Mouse (Mus musculus): ENCODE measurements around the gene 1700022I11Rik. TPM values are rescaled to one million over a fixed set of nuclear protein-coding genes. Genes with fewer than 3 reads are reported as not detected.

1700022I11Rik gene
- polyA plus RNA-seq, 1 experiment from 2014 or later, result 0.56 TPM

DNA sequence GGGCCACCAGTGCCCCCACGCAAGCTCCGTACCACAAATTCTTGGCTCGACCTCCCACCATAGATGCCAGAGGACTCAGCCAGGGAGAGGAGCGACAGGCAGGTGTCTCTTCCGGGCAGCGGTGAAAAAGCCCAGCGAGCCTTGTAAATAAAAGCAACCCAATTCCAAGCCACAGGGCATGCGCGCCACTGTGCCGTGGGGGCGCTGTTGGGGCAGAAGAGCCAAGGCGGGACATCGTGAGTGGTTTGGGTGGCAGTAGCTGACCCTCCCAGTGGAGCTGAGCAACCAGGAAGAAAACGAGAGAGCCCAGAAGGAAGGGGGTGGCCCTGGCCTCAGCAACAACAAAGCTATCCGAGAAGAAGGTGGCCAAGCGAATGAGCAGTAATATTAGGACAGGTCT is 51.5 kb downstream of the 1700022I11Rik start:
- no peak overlapping the region for H3K4me3 ChIP-seq (ENCODE audit: low read depth, low read length)
- ATAC-seq (ENCODE audit: insufficient read depth, low FRiP score, low TSS enrichment) (no peak), DNase-seq (ENCODE audit: low spot score) (no peak)
- H3K9me3 ChIP-seq (ENCODE audit: control insufficient read depth, low read length), result no peaks in the 10 kb centered on the region
- H3K4me1 ChIP-seq (ENCODE audit: control insufficient read depth, insufficient read depth, low read length), result peaks cover 4% of the 10 kb centered on the region; the same call in 1 of the 2 replicates
- WGBS, result 87% methylated on average over 16 of the region's 16 CpGs
- H3K27me3 ChIP-seq (ENCODE audit: control insufficient read depth, insufficient read depth, low read length), result no peaks in the 10 kb centered on the region
- H3K36me3 ChIP-seq (ENCODE audit: control insufficient read depth, insufficient read depth, low read length), result peaks cover 9% of the 10 kb centered on the region
- H3K4me2 ChIP-seq (ENCODE audit: low read depth), result no peak overlapping the region
- no peak overlapping the region for H3K9ac ChIP-seq (ENCODE audit: low read length)
- no peak overlapping the region for H3K27ac ChIP-seq (ENCODE audit: low read depth, low read length)

DNA sequence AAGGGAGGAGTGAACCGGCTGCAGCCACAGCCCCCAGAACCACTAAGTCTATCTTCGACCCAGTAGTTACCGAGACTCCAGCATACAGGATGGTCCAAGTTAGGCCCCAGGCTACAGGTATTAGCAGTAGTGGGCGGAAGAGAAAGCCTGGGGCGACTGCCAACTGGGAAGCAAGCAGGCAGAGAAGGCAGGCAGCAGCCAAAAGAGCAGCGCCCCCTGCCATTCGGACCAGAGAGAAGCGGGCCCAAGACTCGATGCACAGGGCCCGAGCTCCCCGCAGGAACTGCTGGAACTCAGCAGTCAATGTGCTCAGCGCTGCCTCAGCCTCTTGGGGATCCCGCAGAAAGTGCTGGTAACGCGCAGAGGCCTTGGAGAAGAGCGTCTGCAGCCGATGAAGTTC is 51.9 kb downstream of the 1700022I11Rik start:
- Histone ChIP-seq H3K4me3 (ENCODE audit: low read depth, low read length) (no peak overlapping the region), H3K4me1 (ENCODE audit: control insufficient read depth, insufficient read depth, low read length) (peaks cover 4% of the 10 kb centered on the region; the same call in 1 of the 2 replicates), H3K4me2 (ENCODE audit: low read depth) (no peak overlapping the region), H3K27ac (ENCODE audit: low read depth, low read length) (no peak overlapping the region), H3K9me3 (ENCODE audit: control insufficient read depth, low read length) (no peaks in the 10 kb centered on the region), H3K27me3 (ENCODE audit: control insufficient read depth, insufficient read depth, low read length) (no peaks in the 10 kb centered on the region), H3K36me3 (ENCODE audit: control insufficient read depth, insufficient read depth, low read length) (peaks cover 9% of the 10 kb centered on the region), H3K9ac (ENCODE audit: low read length) (no peak overlapping the region)
- 81% methylated on average over 17 of the region's 17 CpGs for WGBS
- ATAC-seq (ENCODE audit: insufficient read depth, low FRiP score, low TSS enrichment), result no peak
- DNase-seq (ENCODE audit: low spot score), result no peak

DNA sequence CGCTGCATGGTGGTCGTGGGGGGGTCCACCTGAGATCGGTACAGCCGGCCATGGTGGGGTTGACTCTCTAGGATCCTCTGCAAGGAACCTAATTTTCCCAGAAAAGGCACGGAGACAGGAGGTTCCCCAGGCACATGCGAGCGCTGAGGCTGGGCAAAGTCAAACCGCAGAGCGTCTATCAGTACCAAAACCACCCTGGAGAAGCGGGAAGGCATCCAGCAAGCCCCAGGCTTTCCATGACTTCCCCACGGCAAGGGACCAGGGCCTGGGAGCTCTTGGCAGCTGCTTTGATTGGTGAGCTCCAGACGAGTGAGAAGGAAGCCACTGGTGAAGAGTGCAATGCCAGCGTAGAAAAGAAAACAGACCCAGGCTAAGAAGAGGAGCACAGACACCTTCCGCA is 55.3 kb downstream of the 1700022I11Rik start:
- Histone ChIP-seq H3K9me3 (ENCODE audit: control insufficient read depth, low read length) (no peaks in the 10 kb centered on the region), H3K9ac (ENCODE audit: low read length) (peak overlapping the region; percentile 63), H3K36me3 (ENCODE audit: control insufficient read depth, insufficient read depth, low read length) (peaks cover 21% of the 10 kb centered on the region), H3K4me3 (ENCODE audit: low read depth, low read length) (peak overlapping the region; percentile 63), H3K4me2 (ENCODE audit: low read depth) (peak overlapping the region; percentile 62), H3K27ac (ENCODE audit: low read depth, low read length) (peak overlapping the region; percentile 79; the same call in 1 of the 2 replicates), H3K4me1 (ENCODE audit: control insufficient read depth, insufficient read depth, low read length) (peaks cover 4% of the 10 kb centered on the region; the same call in 1 of the 2 replicates), H3K27me3 (ENCODE audit: control insufficient read depth, insufficient read depth, low read length) (no peaks in the 10 kb centered on the region)
- ATAC-seq (ENCODE audit: insufficient read depth, low FRiP score, low TSS enrichment) (no peak), DNase-seq (ENCODE audit: low spot score) (no peak)
- 80% methylated on average over 14 of the region's 14 CpGs for WGBS

GRCm38 (mm10) chr4:43025084-43025960 is 55.9 kb downstream of the 1700022I11Rik start, which contains the start of gene Pigo:
Pigo (minus strand) TSS chr4:43025819.
- peak; percentile 93 for DNase-seq (ENCODE audit: low spot score)
- Histone ChIP-seq H3K9me3 (ENCODE audit: control insufficient read depth, low read length) (no peaks in the 10 kb centered on the region), H3K36me3 (ENCODE audit: control insufficient read depth, insufficient read depth, low read length) (peaks cover 21% of the 10 kb centered on the region), H3K4me3 (ENCODE audit: low read depth, low read length) (peak within 1 kb of the TSS; percentile 63), H3K9ac (ENCODE audit: low read length) (peak within 1 kb of the TSS; percentile 63), H3K4me1 (ENCODE audit: control insufficient read depth, insufficient read depth, low read length) (peaks cover 6% of the 10 kb centered on the region; the same call in 1 of the 2 replicates), H3K27me3 (ENCODE audit: control insufficient read depth, insufficient read depth, low read length) (no peaks in the 10 kb centered on the region), H3K4me2 (ENCODE audit: low read depth) (peak within 1 kb of the TSS; percentile 62), H3K27ac (ENCODE audit: low read depth, low read length) (peak within 1 kb of the TSS; percentile 79)
- ATAC-seq (ENCODE audit: insufficient read depth, low FRiP score, low TSS enrichment), result peak; percentile 83
- 7% methylated on average over 42 of the region's 42 CpGs for WGBS

DNA sequence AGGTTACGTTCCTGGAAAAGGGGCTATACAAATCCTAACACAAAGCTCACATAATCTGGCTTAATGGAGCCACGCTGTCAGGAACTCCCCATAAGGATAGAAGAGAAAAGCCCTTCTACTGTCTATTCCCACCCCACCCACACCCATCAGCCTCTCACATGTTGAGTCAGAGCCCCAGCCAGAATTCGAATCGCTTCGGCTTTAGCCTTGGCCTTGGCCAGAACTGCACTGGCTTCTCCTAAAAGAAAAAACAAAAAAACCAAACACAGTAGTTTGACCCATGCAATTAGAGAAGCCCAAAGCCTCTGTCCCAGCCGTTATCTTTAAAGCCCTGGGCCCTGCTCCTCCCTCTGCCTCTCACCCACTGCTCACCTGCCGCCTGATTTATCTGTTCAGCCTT is 59.7 kb downstream of the 1700022I11Rik start:
- Histone ChIP-seq H3K4me3 (ENCODE audit: low read depth, low read length) (no peak overlapping the region), H3K4me1 (ENCODE audit: control insufficient read depth, insufficient read depth, low read length) (peaks cover 14% of the 10 kb centered on the region), H3K27me3 (ENCODE audit: control insufficient read depth, insufficient read depth, low read length) (no peaks in the 10 kb centered on the region), H3K27ac (ENCODE audit: low read depth, low read length) (no peak overlapping the region), H3K36me3 (ENCODE audit: control insufficient read depth, insufficient read depth, low read length) (peaks cover 19% of the 10 kb centered on the region), H3K9ac (ENCODE audit: low read length) (no peak overlapping the region), H3K4me2 (ENCODE audit: low read depth) (no peak overlapping the region), H3K9me3 (ENCODE audit: control insufficient read depth, low read length) (no peaks in the 10 kb centered on the region)
- DNase-seq (ENCODE audit: low spot score) (no peak), ATAC-seq (ENCODE audit: insufficient read depth, low FRiP score, low TSS enrichment) (no peak)
- 91% methylated on average over 7 of the region's 7 CpGs for WGBS

DNA sequence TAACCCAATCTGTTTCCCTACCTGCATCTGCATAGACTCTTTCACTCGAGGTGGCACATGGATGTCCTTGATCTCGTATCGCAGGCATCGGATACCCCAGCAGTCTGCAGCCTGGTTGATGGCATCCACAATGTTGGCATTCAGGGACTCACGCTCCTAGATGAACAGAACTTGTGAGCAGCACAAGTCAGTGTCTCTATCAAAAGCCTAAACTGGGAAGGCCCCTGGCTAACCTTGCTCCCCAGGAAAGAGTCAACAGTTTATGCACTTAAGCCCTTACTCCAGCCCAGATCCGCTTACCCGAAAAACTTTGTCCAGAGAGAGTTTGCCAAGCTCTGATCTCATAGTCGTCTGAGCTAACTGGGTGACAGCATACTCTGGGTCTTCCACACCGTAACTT is 60.3 kb downstream of the 1700022I11Rik start:
- no peak overlapping the region for H3K27ac ChIP-seq (ENCODE audit: low read depth, low read length)
- no peaks in the 10 kb centered on the region for H3K27me3 ChIP-seq (ENCODE audit: control insufficient read depth, insufficient read depth, low read length)
- peaks cover 12% of the 10 kb centered on the region for H3K4me1 ChIP-seq (ENCODE audit: control insufficient read depth, insufficient read depth, low read length)
- H3K9me3 ChIP-seq (ENCODE audit: control insufficient read depth, low read length), result no peaks in the 10 kb centered on the region
- H3K4me2 ChIP-seq (ENCODE audit: low read depth), result no peak overlapping the region
- DNase-seq (ENCODE audit: low spot score) (no peak), ATAC-seq (ENCODE audit: insufficient read depth, low FRiP score, low TSS enrichment) (no peak)
- peaks cover 19% of the 10 kb centered on the region for H3K36me3 ChIP-seq (ENCODE audit: control insufficient read depth, insufficient read depth, low read length)
- H3K4me3 ChIP-seq (ENCODE audit: low read depth, low read length), result no peak overlapping the region
- 90% methylated on average over 9 of the region's 9 CpGs for WGBS
- no peak overlapping the region for H3K9ac ChIP-seq (ENCODE audit: low read length)

GRCm38 (mm10) chr4:43030352-43030751 is 60.9 kb downstream of the 1700022I11Rik start:
- DNase-seq (ENCODE audit: low spot score) (no peak), ATAC-seq (ENCODE audit: insufficient read depth, low FRiP score, low TSS enrichment) (no peak)
- Histone ChIP-seq H3K9me3 (ENCODE audit: control insufficient read depth, low read length) (no peaks in the 10 kb centered on the region), H3K27me3 (ENCODE audit: control insufficient read depth, insufficient read depth, low read length) (no peaks in the 10 kb centered on the region), H3K4me1 (ENCODE audit: control insufficient read depth, insufficient read depth, low read length) (peaks cover 10% of the 10 kb centered on the region), H3K36me3 (ENCODE audit: control insufficient read depth, insufficient read depth, low read length) (peaks cover 19% of the 10 kb centered on the region), H3K4me3 (ENCODE audit: low read depth, low read length) (peak overlapping the region; percentile 77), H3K9ac (ENCODE audit: low read length) (peak overlapping the region; percentile 90), H3K4me2 (ENCODE audit: low read depth) (peak overlapping the region; percentile 81), H3K27ac (ENCODE audit: low read depth, low read length) (no peak overlapping the region)
- 82% methylated on average over 9 of the region's 9 CpGs for WGBS

DNA sequence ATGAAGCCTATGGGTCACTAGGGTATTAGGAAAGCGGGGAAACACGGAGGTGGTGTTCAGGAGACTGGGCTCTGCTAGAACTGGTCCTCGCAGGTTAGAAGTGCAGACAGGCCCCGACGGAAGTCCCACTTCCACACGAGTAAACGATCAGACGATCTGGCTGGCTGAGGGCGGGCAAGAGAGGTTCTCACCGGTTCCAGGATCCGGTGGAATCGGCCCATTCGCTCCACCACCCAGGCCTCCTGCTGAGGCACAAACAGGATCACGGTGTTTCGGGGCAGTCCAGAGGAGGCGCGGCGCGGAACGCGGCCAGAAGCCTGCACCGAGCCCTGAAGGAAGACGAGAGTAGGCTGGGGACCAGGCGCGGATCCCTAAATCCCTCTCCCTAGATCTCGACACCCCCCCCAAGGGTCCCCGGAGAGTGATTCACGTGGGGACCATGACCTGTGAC is 61.4 kb downstream of the 1700022I11Rik start:
- Histone ChIP-seq H3K27ac (ENCODE audit: low read depth, low read length) (peak overlapping the region; percentile 82), H3K36me3 (ENCODE audit: control insufficient read depth, insufficient read depth, low read length) (peaks cover 21% of the 10 kb centered on the region), H3K4me2 (ENCODE audit: low read depth) (peak overlapping the region; percentile 81), H3K27me3 (ENCODE audit: control insufficient read depth, insufficient read depth, low read length) (no peaks in the 10 kb centered on the region), H3K4me3 (ENCODE audit: low read depth, low read length) (peak overlapping the region; percentile 77), H3K9me3 (ENCODE audit: control insufficient read depth, low read length) (no peaks in the 10 kb centered on the region), H3K9ac (ENCODE audit: low read length) (peak overlapping the region; percentile 90), H3K4me1 (ENCODE audit: control insufficient read depth, insufficient read depth, low read length) (peaks cover 10% of the 10 kb centered on the region)
- WGBS, result 2% methylated on average over 28 of the region's 28 CpGs
- DNase-seq (ENCODE audit: low spot score) (no peak), ATAC-seq (ENCODE audit: insufficient read depth, low FRiP score, low TSS enrichment) (no peak; the same call in 1 of the 2 replicates)

Measured in neural tube, embryonic 11.5 days (tissue).